Mouse (Mus musculus): ENCODE results near the gene C87499.

- TF ChIP-seq CTCF (IDR thresholded peaks at IDR 0.05; ENCODE audit: low read depth) (no peak), EP300 (IDR thresholded peaks at IDR 0.05; ENCODE audit: low read depth) (no peak)
Observed at GRCm38 (mm10) chr4:88683812-88684211, 49.6 kb upstream of the C87499 start, which contains the start of gene Ifna2.
